ENCODE assay signal across 20 mouse cellular contexts in the genomic region with DNA sequence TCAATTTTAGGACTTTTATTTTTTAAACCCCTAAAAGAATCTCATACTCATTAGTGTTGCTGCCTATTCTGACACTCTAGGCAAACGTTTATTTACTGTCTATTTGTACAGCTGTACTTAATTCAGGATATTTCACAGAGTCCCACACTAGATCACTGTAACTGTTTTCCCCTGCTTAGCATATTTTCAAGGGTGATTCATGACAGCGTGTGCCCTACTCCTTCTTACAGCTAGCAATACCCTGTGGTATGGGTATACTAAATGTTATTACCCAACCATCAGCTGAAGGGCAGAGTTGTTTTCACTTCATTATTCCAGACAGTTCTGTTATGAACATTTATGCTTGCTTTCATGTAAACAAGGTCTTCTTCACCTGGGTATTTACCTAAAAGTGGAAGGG. TPM values are rescaled to one million over a fixed set of nuclear protein-coding genes. Genes with fewer than 3 reads are reported as not detected.
"Had no signal": no experiment of that assay in that cellular context is flagged by ENCODE, and none has a peak within 500 bp of the region (broad histone marks: within the 10 kb centered on the region; RNA-seq: fewer than 3 reads in every experiment).

No protein-coding gene starts in this region.

- H3K27ac ChIP-seq: neural tube, embryonic 12.5 days; neural tube, embryonic 13.5 days; neural tube, embryonic 15.5 days; stomach, embryonic 15.5 days; stomach, postnatal 0 days had no signal

- H3K9me3 ChIP-seq: neural tube, embryonic 12.5 days; neural tube, embryonic 13.5 days; neural tube, embryonic 15.5 days; stomach, embryonic 15.5 days had no signal

- H3K4me2 ChIP-seq: neural tube, embryonic 12.5 days; neural tube, embryonic 13.5 days; neural tube, embryonic 15.5 days; stomach, embryonic 15.5 days had no signal

- H3K4me1 ChIP-seq: neural tube, embryonic 12.5 days; neural tube, embryonic 13.5 days had no signal

- H3K36me3 ChIP-seq: neural tube, embryonic 12.5 days; neural tube, embryonic 13.5 days; neural tube, embryonic 15.5 days; stomach, embryonic 15.5 days had no signal

- H3K9ac ChIP-seq: neural tube, embryonic 12.5 days; neural tube, embryonic 13.5 days; neural tube, embryonic 15.5 days; stomach, embryonic 15.5 days had no signal

- H3K27me3 ChIP-seq: stomach, embryonic 15.5 days had no signal

- H3K4me3 ChIP-seq: neural tube, embryonic 12.5 days; neural tube, embryonic 13.5 days; neural tube, embryonic 15.5 days; stomach, embryonic 15.5 days had no signal

- DNase-seq: retina, postnatal 1 day; right cerebral cortex, adult 18-20 months; right cerebral cortex, postnatal 14 days; right cerebral cortex, postnatal 25 days; right cerebral cortex, postnatal 4 days; spleen, adult 18-20 months; thymus, adult 18-20 months; thymus, adult 2 months; thymus, postnatal 14 days; thymus, postnatal 25 days; thymus, postnatal 36 days; thymus, postnatal 4 days had no signal

RNA-seq across cellular contexts. Expression of gene 1810049J17Rik, which starts 5.7 kb away (rescaled TPM):
- total RNA-seq: neutrophil, adult 5-6 weeks had no signal
- polyA plus RNA-seq: neural tube, embryonic 15.5 days; small intestine, adult 2 months; spleen, adult 2 months; thymus, adult 2 months had no signal
